ENCODE assay signal across 10 mouse cellular contexts in genomic region chr5:140333631-140334030, GRCm38 (mm10). TPM values are rescaled to one million over a fixed set of nuclear protein-coding genes. Genes with fewer than 3 reads are reported as not detected.
A peak's percentile ranks its signal among the peaks of the same experiment; 100 is the strongest.
DNase-seq lines count a peak whose midpoint lies in the region; ATAC-seq and TF ChIP-seq lines count a peak whose summit lies in the region.
"Had no signal": no experiment of that assay in that cellular context is flagged by ENCODE, and none has a peak within 500 bp of the region (broad histone marks: within the 10 kb centered on the region; RNA-seq: fewer than 3 reads in every experiment).

No protein-coding gene starts in this region.

- intact Hi-C loops in heart, postnatal 25 days (cut with DNase I) = loop anchor here (2.0 to 5.0 kb wide), 2 partner anchors 79 to 495 kb away; no protein-coding TSS in a partner anchor

- peaks cover 16% of the 10 kb centered on the region for H3K36me3 ChIP-seq in heart, postnatal 0 days (replicated peaks; ENCODE audit: control insufficient read depth, insufficient read depth, low read length)
- peaks cover 20% of the 10 kb centered on the region for H3K36me3 ChIP-seq in embryonic facial prominence, embryonic 14.5 days (ENCODE audit: control insufficient read depth, insufficient read depth, low read length)
- 0 out of 2 replicates have a peak, but pooled peaks cover under 1% of the 10 kb centered on the region for H3K36me3 ChIP-seq in forebrain, embryonic 16.5 days (ENCODE audit: control insufficient read depth, insufficient read depth)

- H3K27me3 ChIP-seq in heart, postnatal 0 days (ENCODE audit: control insufficient read depth, insufficient read depth, low read length) = no peaks in the 10 kb centered on the region
- no peaks in the 10 kb centered on the region for H3K27me3 ChIP-seq in embryonic facial prominence, embryonic 14.5 days (replicated peaks; ENCODE audit: control insufficient read depth, insufficient read depth, low read length)
- no peaks in the 10 kb centered on the region for H3K27me3 ChIP-seq in forebrain, embryonic 16.5 days (replicated peaks; ENCODE audit: control insufficient read depth, insufficient read depth, low read length)
- H3K27me3 ChIP-seq: heart, embryonic 13.5 days; midbrain, embryonic 12.5 days had no signal

- H3K9ac ChIP-seq in heart, postnatal 0 days (replicated peaks; ENCODE audit: low read depth, low read length) = no peak overlapping the region
- H3K9ac ChIP-seq in embryonic facial prominence, embryonic 14.5 days (ENCODE audit: low read depth, low read length) = no peak overlapping the region
- H3K9ac ChIP-seq in forebrain, embryonic 16.5 days (replicated peaks; ENCODE audit: low read depth, low read length) = no peak overlapping the region
- H3K9ac ChIP-seq: heart, embryonic 13.5 days; midbrain, embryonic 12.5 days had no signal

- WGBS in heart, postnatal 0 days = 32% methylated on average over 2 of the region's 2 CpGs
- WGBS in embryonic facial prominence, embryonic 14.5 days = 43% methylated on average over 2 of the region's 2 CpGs
- WGBS in forebrain, embryonic 16.5 days = 18% methylated on average over 2 of the region's 2 CpGs

- TF ChIP-seq CTCF in heart, postnatal 0 days (IDR thresholded peaks at IDR 0.05; ENCODE audit: low read depth) = peak; percentile 33

- no peak for ATAC-seq in heart, postnatal 0 days (ENCODE audit: insufficient read depth, low read depth)
- ATAC-seq in embryonic facial prominence, embryonic 14.5 days (ENCODE audit: low read depth) = no peak
- ATAC-seq in forebrain, embryonic 16.5 days = no peak

- H3K4me1 ChIP-seq in heart, postnatal 0 days (ENCODE audit: control insufficient read depth, insufficient read depth) = peaks cover 9% of the 10 kb centered on the region
- peaks cover 8% of the 10 kb centered on the region for H3K4me1 ChIP-seq in embryonic facial prominence, embryonic 14.5 days (ENCODE audit: control insufficient read depth, insufficient read depth, low read length)
- peaks cover 11% of the 10 kb centered on the region for H3K4me1 ChIP-seq in forebrain, embryonic 16.5 days (replicated peaks; ENCODE audit: control insufficient read depth, insufficient read depth, low read length)

- no peak for TF ChIP-seq EP300 in heart, postnatal 0 days (IDR thresholded peaks at IDR 0.05; ENCODE audit: low read depth)

- H3K4me2 ChIP-seq in heart, postnatal 0 days (ENCODE audit: low read depth, low read length) = no peak overlapping the region
- no peak overlapping the region for H3K4me2 ChIP-seq in embryonic facial prominence, embryonic 14.5 days (ENCODE audit: low read depth, low read length)
- no peak overlapping the region for H3K4me2 ChIP-seq in forebrain, embryonic 16.5 days (ENCODE audit: low read length)
- H3K4me2 ChIP-seq: heart, embryonic 13.5 days; midbrain, embryonic 12.5 days had no signal

- no peak for DNase-seq in heart, postnatal 0 days (ENCODE audit: low spot score)
- DNase-seq in heart, postnatal 25 days (ENCODE audit: low spot score) = no peak
- peak; percentile 24 to 31 for DNase-seq in spleen, postnatal 36 days (ENCODE audit: low spot score in 2 of 2)
- DNase-seq in spleen, postnatal 4 days (ENCODE audit: low spot score in 2 of 2) = no peak
- peak; percentile 17 for DNase-seq in embryonic facial prominence, embryonic 14.5 days (ENCODE audit: low spot score)
- DNase-seq in thymus, postnatal 25 days = peak; percentile 39
- DNase-seq in ovary, adult 18-20 months (ENCODE audit: low spot score) = no peak

- H3K4me3 ChIP-seq in heart, postnatal 0 days (ENCODE audit: low read depth, low read length) = no peak overlapping the region
- H3K4me3 ChIP-seq in embryonic facial prominence, embryonic 14.5 days (ENCODE audit: low read depth, low read length) = no peak overlapping the region
- no peak overlapping the region for H3K4me3 ChIP-seq in forebrain, embryonic 16.5 days (replicated peaks; ENCODE audit: low read length)
- H3K4me3 ChIP-seq: heart, embryonic 13.5 days; midbrain, embryonic 12.5 days had no signal

- no peaks in the 10 kb centered on the region for H3K9me3 ChIP-seq in heart, postnatal 0 days (replicated peaks; ENCODE audit: control insufficient read depth, low read length)
- no peaks in the 10 kb centered on the region for H3K9me3 ChIP-seq in embryonic facial prominence, embryonic 14.5 days (ENCODE audit: control insufficient read depth, low read length)
- no peaks in the 10 kb centered on the region for H3K9me3 ChIP-seq in forebrain, embryonic 16.5 days (ENCODE audit: control insufficient read depth, low read length)
- H3K9me3 ChIP-seq: heart, embryonic 13.5 days; midbrain, embryonic 12.5 days had no signal

- H3K27ac ChIP-seq in heart, postnatal 0 days (ENCODE audit: low read depth) = no peak overlapping the region
- no peak overlapping the region for H3K27ac ChIP-seq in embryonic facial prominence, embryonic 14.5 days (replicated peaks; ENCODE audit: low read depth, low read length)
- no peak overlapping the region for H3K27ac ChIP-seq in forebrain, embryonic 16.5 days (ENCODE audit: low read length)
- H3K27ac ChIP-seq: heart, embryonic 13.5 days; midbrain, embryonic 12.5 days had no signal

RNA-seq across cellular contexts. Expression of gene Mrm2, which starts 1.9 kb away (rescaled TPM):
- 13.9 and 19.5 TPM in 2 replicates for total RNA-seq in heart, postnatal 0 days (2014; rRNA removed; ENCODE audit: low replicate concordance)
- polyA plus RNA-seq in heart, postnatal 0 days (2015; fragmentation: Nextera tagmentation; extraction: Ambion mirVana) = 16.9 and 17.8 TPM in 2 replicates
- 10 to 100 TPM; 11.0 to 12.8 TPM for total RNA-seq in heart, postnatal 25 days (2021)
- polyA plus RNA-seq in embryonic facial prominence, embryonic 14.5 days (2014; fragmentation: Nextera tagmentation; extraction: Ambion mirVana) = 18.0 and 19.9 TPM in 2 replicates
- polyA plus RNA-seq in forebrain, embryonic 16.5 days (2015; fragmentation: Nextera tagmentation; extraction: Ambion mirVana) = 21.6 and 22.6 TPM in 2 replicates

RNA-seq across cellular contexts. Expression of gene Nudt1, which starts 12.2 kb away (rescaled TPM):
- total RNA-seq in heart, postnatal 0 days (2014; rRNA removed; ENCODE audit: low replicate concordance) = 11.3 and 31.0 TPM in 2 replicates
- polyA plus RNA-seq in heart, postnatal 0 days (2015; fragmentation: Nextera tagmentation; extraction: Ambion mirVana) = 17.4 and 18.1 TPM in 2 replicates
- total RNA-seq in heart, postnatal 25 days (2021) = 10 to 100 TPM in 1 of 2 experiments, 1 to 10 TPM in 1; 9.5 to 11.2 TPM
- 33.1 and 35.2 TPM in 2 replicates for polyA plus RNA-seq in embryonic facial prominence, embryonic 14.5 days (2014; fragmentation: Nextera tagmentation; extraction: Ambion mirVana)
- polyA plus RNA-seq in forebrain, embryonic 16.5 days (2015; fragmentation: Nextera tagmentation; extraction: Ambion mirVana) = 18.6 and 19.8 TPM in 2 replicates

RNA-seq across cellular contexts. Expression of gene Mad1l1, which starts 12.3 kb away (rescaled TPM):
- 10.1 and 20.6 TPM in 2 replicates for total RNA-seq in heart, postnatal 0 days (2014; rRNA removed; ENCODE audit: low replicate concordance)
- 15.0 and 15.1 TPM in 2 replicates for polyA plus RNA-seq in heart, postnatal 0 days (2015; fragmentation: Nextera tagmentation; extraction: Ambion mirVana)
- total RNA-seq in heart, postnatal 25 days (2021) = 10 to 100 TPM; 10.0 to 11.0 TPM
- 38.0 and 44.3 TPM in 2 replicates for polyA plus RNA-seq in embryonic facial prominence, embryonic 14.5 days (2014; fragmentation: Nextera tagmentation; extraction: Ambion mirVana)
- 33.4 and 36.5 TPM in 2 replicates for polyA plus RNA-seq in forebrain, embryonic 16.5 days (2015; fragmentation: Nextera tagmentation; extraction: Ambion mirVana)

RNA-seq across cellular contexts. Expression of gene Snx8, which starts 55.4 kb away (rescaled TPM):
- 24.8 and 30.8 TPM in 2 replicates for total RNA-seq in heart, postnatal 0 days (2014; rRNA removed; ENCODE audit: low replicate concordance)
- 11.7 and 13.3 TPM in 2 replicates for polyA plus RNA-seq in heart, postnatal 0 days (2015; fragmentation: Nextera tagmentation; extraction: Ambion mirVana)
- 10 to 100 TPM; 12.5 to 14.0 TPM for total RNA-seq in heart, postnatal 25 days (2021)
- 10.7 and 11.2 TPM in 2 replicates for polyA plus RNA-seq in embryonic facial prominence, embryonic 14.5 days (2014; fragmentation: Nextera tagmentation; extraction: Ambion mirVana)
- 18.3 and 24.1 TPM in 2 replicates for polyA plus RNA-seq in forebrain, embryonic 16.5 days (2015; fragmentation: Nextera tagmentation; extraction: Ambion mirVana)

Comparison
In these comparisons a context has a peak if more than half of its experiments do, and no peak if none do; other contexts are left out.
1. DNase-seq: peak in spleen, postnatal 36 days (2 of 2), embryonic facial prominence, embryonic 14.5 days (single experiment) and thymus, postnatal 25 days (single experiment); none in heart, postnatal 0 days (single experiment), heart, postnatal 25 days (single experiment), spleen, postnatal 4 days (0 of 2) and ovary, adult 18-20 months (single experiment).